Mouse (Mus musculus): ENCODE measurements around the gene Setd1b. TPM values are rescaled to one million over a fixed set of nuclear protein-coding genes. Genes with fewer than 3 reads are reported as not detected.

Setd1b gene
- polyA plus RNA-seq, 1 experiment from 2014 or later, result 5.4 TPM

- H3K27me3 ChIP-seq (replicated peaks; ENCODE audit: control insufficient read depth, insufficient read depth, low read length), result no peaks in the 10 kb centered on the region
- no peak for ATAC-seq
- H3K36me3 ChIP-seq (ENCODE audit: control insufficient read depth, insufficient read depth), result no peaks in the 10 kb centered on the region
- no peak overlapping the region for H3K4me3 ChIP-seq (ENCODE audit: low read depth, low read length)
- no peak overlapping the region for H3K27ac ChIP-seq (ENCODE audit: low read depth, low read length)
- H3K4me1 ChIP-seq (replicated peaks; ENCODE audit: control insufficient read depth, insufficient read depth, low read length), result no peaks in the 10 kb centered on the region
- no peaks in the 10 kb centered on the region for H3K9me3 ChIP-seq (ENCODE audit: control insufficient read depth)
- H3K4me2 ChIP-seq (replicated peaks; ENCODE audit: low read depth), result no peak overlapping the region
- H3K9ac ChIP-seq (ENCODE audit: low read depth, low read length), result no peak overlapping the region
- TF ChIP-seq CTCF (IDR thresholded peaks at IDR 0.05; ENCODE audit: low read depth), result no peak
- 90% methylated on average over 3 of the region's 3 CpGs for WGBS
These were observed 45.3 kb downstream of the Setd1b start for GRCm38 (mm10) chr5:123187306-123187705.

DNA sequence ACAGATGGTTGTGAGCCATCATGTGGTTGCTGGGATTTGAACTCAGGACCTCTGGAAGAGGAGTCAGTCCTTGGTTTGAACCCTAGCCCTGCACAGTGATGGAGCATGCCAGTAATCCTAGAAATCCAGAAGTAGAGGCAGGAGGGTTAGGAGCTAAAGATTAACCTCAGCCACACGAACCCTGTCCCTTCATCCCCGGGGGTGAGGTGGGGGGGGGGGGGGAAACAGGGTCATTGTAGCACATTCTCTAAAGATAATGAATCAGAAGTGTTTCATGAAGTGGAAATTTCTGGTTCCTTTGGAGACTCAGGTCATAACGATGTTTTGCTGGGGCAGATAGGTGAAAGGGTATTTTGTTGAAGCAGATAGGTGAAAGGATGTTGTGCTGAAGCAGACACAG is 48.9 kb downstream of the Setd1b start:
- H3K36me3 ChIP-seq (ENCODE audit: control insufficient read depth, insufficient read depth), result no peaks in the 10 kb centered on the region
- 51% methylated on average over 3 of the region's 3 CpGs for WGBS
- no peaks in the 10 kb centered on the region for H3K4me1 ChIP-seq (replicated peaks; ENCODE audit: control insufficient read depth, insufficient read depth, low read length)
- no peak overlapping the region for H3K9ac ChIP-seq (ENCODE audit: low read depth, low read length)
- H3K9me3 ChIP-seq (ENCODE audit: control insufficient read depth), result no peaks in the 10 kb centered on the region
- H3K4me2 ChIP-seq (replicated peaks; ENCODE audit: low read depth), result no peak overlapping the region
- no peaks in the 10 kb centered on the region for H3K27me3 ChIP-seq (replicated peaks; ENCODE audit: control insufficient read depth, insufficient read depth, low read length)
- no peak overlapping the region for H3K4me3 ChIP-seq (ENCODE audit: low read depth, low read length)
- H3K27ac ChIP-seq (ENCODE audit: low read depth, low read length), result no peak overlapping the region
- ATAC-seq, result no peak
- no peak for TF ChIP-seq CTCF (IDR thresholded peaks at IDR 0.05; ENCODE audit: low read depth)

GRCm38 (mm10) chr5:123191427-123191826 is 49.4 kb downstream of the Setd1b start:
- TF ChIP-seq CTCF (IDR thresholded peaks at IDR 0.05; ENCODE audit: low read depth), result no peak
- no peaks in the 10 kb centered on the region for H3K27me3 ChIP-seq (replicated peaks; ENCODE audit: control insufficient read depth, insufficient read depth, low read length)
- H3K4me2 ChIP-seq (replicated peaks; ENCODE audit: low read depth), result no peak overlapping the region

GRCm38 (mm10) chr5:123192606-123193150 is 50.7 kb downstream of the Setd1b start:
- Histone ChIP-seq H3K9ac (ENCODE audit: low read depth, low read length) (no peak overlapping the region), H3K27me3 (replicated peaks; ENCODE audit: control insufficient read depth, insufficient read depth, low read length) (no peaks in the 10 kb centered on the region), H3K36me3 (ENCODE audit: control insufficient read depth, insufficient read depth) (no peaks in the 10 kb centered on the region), H3K9me3 (ENCODE audit: control insufficient read depth) (no peaks in the 10 kb centered on the region), H3K4me1 (replicated peaks; ENCODE audit: control insufficient read depth, insufficient read depth, low read length) (no peaks in the 10 kb centered on the region), H3K4me3 (ENCODE audit: low read depth, low read length) (no peak overlapping the region), H3K27ac (ENCODE audit: low read depth, low read length) (no peak overlapping the region), H3K4me2 (replicated peaks; ENCODE audit: low read depth) (no peak overlapping the region)
- TF ChIP-seq CTCF (IDR thresholded peaks at IDR 0.05; ENCODE audit: low read depth), result no peak
- no peak for ATAC-seq
- 54% methylated on average over 9 of the region's 9 CpGs for WGBS

More at GRCm38 (mm10) chr5:123191427-123191826, 49.4 kb downstream of the Setd1b start:
- no peak overlapping the region for H3K4me3 ChIP-seq (ENCODE audit: low read depth, low read length)
- no peaks in the 10 kb centered on the region for H3K36me3 ChIP-seq (ENCODE audit: control insufficient read depth, insufficient read depth)
- no peak overlapping the region for H3K27ac ChIP-seq (ENCODE audit: low read depth, low read length)
- no peaks in the 10 kb centered on the region for H3K4me1 ChIP-seq (replicated peaks; ENCODE audit: control insufficient read depth, insufficient read depth, low read length)
- H3K9me3 ChIP-seq (ENCODE audit: control insufficient read depth), result no peaks in the 10 kb centered on the region
- H3K9ac ChIP-seq (ENCODE audit: low read depth, low read length), result no peak overlapping the region
- 74% methylated on average over 6 of the region's 6 CpGs for WGBS
- ATAC-seq, result no peak

DNA sequence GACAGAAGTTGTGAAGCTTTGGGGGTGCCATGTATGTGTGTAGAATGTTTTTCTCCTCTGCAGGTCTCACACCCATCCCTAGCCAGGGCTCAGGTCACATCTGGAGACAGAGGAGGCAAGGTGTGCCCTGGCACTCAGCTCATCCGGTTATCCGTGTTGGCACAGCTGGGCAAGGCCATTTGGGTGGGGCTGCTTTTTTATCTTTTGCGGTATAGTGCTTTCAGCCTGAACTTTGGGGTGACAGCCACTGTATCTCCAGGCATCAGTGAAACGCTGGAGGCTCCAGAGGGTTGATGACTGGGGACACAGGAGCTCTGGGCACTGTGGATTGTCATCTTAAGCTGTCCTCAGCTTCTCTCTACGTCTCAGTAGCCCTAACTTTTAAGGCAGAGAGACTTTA is 51.4 kb downstream of the Setd1b start:
- Histone ChIP-seq H3K4me2 (replicated peaks; ENCODE audit: low read depth) (no peak overlapping the region), H3K4me1 (replicated peaks; ENCODE audit: control insufficient read depth, insufficient read depth, low read length) (no peaks in the 10 kb centered on the region), H3K9ac (ENCODE audit: low read depth, low read length) (no peak overlapping the region), H3K4me3 (ENCODE audit: low read depth, low read length) (no peak overlapping the region), H3K36me3 (ENCODE audit: control insufficient read depth, insufficient read depth) (no peaks in the 10 kb centered on the region), H3K27me3 (replicated peaks; ENCODE audit: control insufficient read depth, insufficient read depth, low read length) (no peaks in the 10 kb centered on the region), H3K9me3 (ENCODE audit: control insufficient read depth) (no peaks in the 10 kb centered on the region), H3K27ac (ENCODE audit: low read depth, low read length) (no peak overlapping the region)
- 44% methylated on average over 5 of the region's 5 CpGs for WGBS
- no peak for ATAC-seq
- no peak for TF ChIP-seq CTCF (IDR thresholded peaks at IDR 0.05; ENCODE audit: low read depth)

- H3K27ac ChIP-seq (ENCODE audit: low read depth, low read length), result no peak overlapping the region
- TF ChIP-seq CTCF (IDR thresholded peaks at IDR 0.05; ENCODE audit: low read depth), result no peak
These were observed 52.9 kb downstream of the Setd1b start for GRCm38 (mm10) chr5:123194856-123195255.

More at GRCm38 (mm10) chr5:123194856-123195255, 52.9 kb downstream of the Setd1b start:
- Histone ChIP-seq H3K4me2 (replicated peaks; ENCODE audit: low read depth) (no peak overlapping the region), H3K4me3 (ENCODE audit: low read depth, low read length) (no peak overlapping the region), H3K9ac (ENCODE audit: low read depth, low read length) (no peak overlapping the region), H3K9me3 (ENCODE audit: control insufficient read depth) (no peaks in the 10 kb centered on the region), H3K36me3 (ENCODE audit: control insufficient read depth, insufficient read depth) (no peaks in the 10 kb centered on the region), H3K4me1 (replicated peaks; ENCODE audit: control insufficient read depth, insufficient read depth, low read length) (no peaks in the 10 kb centered on the region), H3K27me3 (replicated peaks; ENCODE audit: control insufficient read depth, insufficient read depth, low read length) (no peaks in the 10 kb centered on the region)
- 86% methylated on average over 6 of the region's 6 CpGs for WGBS
- ATAC-seq, result no peak
